In genomic region chr12:36842957-36843356, GRCm38 (mm10) we compare ENCODE assay signal across 21 mouse cellular contexts.
"Had no signal": no experiment of that assay in that cellular context is flagged by ENCODE, and none has a peak within 500 bp of the region (broad histone marks: within the 10 kb centered on the region; RNA-seq: fewer than 3 reads in every experiment).

No protein-coding gene starts in this region.

- H3K4me2 ChIP-seq: liver, embryonic 15.5 days; midbrain, embryonic 13.5 days; neural tube, embryonic 13.5 days; stomach, embryonic 15.5 days had no signal

- H3K9ac ChIP-seq: liver, embryonic 15.5 days; midbrain, embryonic 13.5 days; neural tube, embryonic 13.5 days; stomach, embryonic 15.5 days had no signal

- H3K36me3 ChIP-seq: liver, embryonic 15.5 days; midbrain, embryonic 10.5 days; midbrain, embryonic 13.5 days; neural tube, embryonic 13.5 days; stomach, embryonic 15.5 days had no signal

- H3K9me3 ChIP-seq: liver, embryonic 15.5 days; midbrain, embryonic 10.5 days; midbrain, embryonic 13.5 days; neural tube, embryonic 13.5 days; stomach, embryonic 15.5 days had no signal

- H3K27me3 ChIP-seq: liver, embryonic 15.5 days; midbrain, embryonic 13.5 days; neural tube, embryonic 13.5 days; stomach, embryonic 15.5 days had no signal

- H3K27ac ChIP-seq: kidney, postnatal 0 days; layer of hippocampus, adult 2 months; left cerebral cortex, adult 2 months; liver, embryonic 15.5 days; midbrain, embryonic 10.5 days; midbrain, embryonic 13.5 days; neural tube, embryonic 13.5 days; stomach, embryonic 15.5 days had no signal

- ATAC-seq: midbrain, embryonic 13.5 days; midbrain, embryonic 16.5 days had no signal

- DNase-seq: kidney, adult 2 months; kidney, postnatal 25 days; layer of hippocampus, adult 9-11 months; layer of hippocampus, postnatal 36 days; lung, adult 2 months; lung, postnatal 14 days; lung, postnatal 4 days; retina, postnatal 1 day; right cerebral cortex, postnatal 25 days; spleen, adult 18-20 months; thymus, postnatal 25 days had no signal

- H3K4me3 ChIP-seq: layer of hippocampus, adult 2 months; left cerebral cortex, adult 2 months; liver, embryonic 15.5 days; midbrain, embryonic 10.5 days; midbrain, embryonic 13.5 days; myocyte; neural tube, embryonic 13.5 days; stomach, embryonic 15.5 days had no signal

- H3K4me1 ChIP-seq: liver, embryonic 15.5 days; midbrain, embryonic 10.5 days; midbrain, embryonic 13.5 days; neural tube, embryonic 13.5 days; stomach, embryonic 15.5 days had no signal
